Mouse (Mus musculus) cerebellum, adult 18-20 months (tissue): ENCODE measurements at regions not wholly inside any gene's neighbourhood (a gene's known extent, or its start where the extent isn't known, plus 50 kb on each side); places are given as distances from the start of the nearest gene placed in this dataset.
"Not testable (repeated sequence)": the region's sequence is repeated elsewhere in the genome, so short reads cannot be mapped to it uniquely, and the experiment has no call there.

Experiments used
- DNase-seq, 2 experiments: peaks; one replicate each; pipeline ENCODE4 v3.0.0; 2021

DNA sequence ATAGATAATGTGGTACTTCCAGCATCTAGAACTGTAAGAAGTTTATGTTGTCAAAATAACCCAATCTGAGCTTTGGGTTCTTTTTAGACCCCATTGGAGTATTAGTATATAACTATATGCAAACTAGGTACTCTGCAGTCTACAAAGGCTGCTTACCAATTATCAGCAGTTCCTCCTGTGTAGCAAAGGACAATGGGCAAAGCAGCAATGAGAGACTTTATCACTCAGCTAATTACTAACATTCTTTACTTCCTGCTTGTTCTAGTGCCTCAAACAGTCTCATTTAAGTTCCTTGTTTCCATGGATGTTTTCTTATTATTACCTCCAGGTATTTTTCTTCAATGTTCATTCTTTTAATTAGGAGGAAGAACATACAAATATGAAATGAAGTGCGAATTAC, 312.5 kb upstream of the Klf6 start:
- no peak for DNase-seq

DNA sequence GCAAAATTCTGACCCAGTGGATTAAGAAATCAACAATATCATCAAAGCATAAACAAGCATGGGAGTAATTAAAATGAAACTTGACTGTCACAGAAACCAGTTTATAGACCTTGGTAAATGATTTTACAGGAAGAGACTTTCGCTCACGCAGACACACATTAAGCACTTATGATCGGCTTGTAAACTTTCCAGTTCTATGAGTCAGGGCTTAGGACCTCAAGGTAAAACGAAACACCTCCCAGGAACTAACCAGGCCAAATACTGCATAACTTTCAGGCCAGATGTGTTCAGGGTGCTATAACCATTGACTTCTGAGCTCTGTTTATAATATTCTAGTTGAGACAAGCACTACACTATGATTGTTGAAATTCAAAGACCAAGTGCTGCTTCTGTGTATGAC, 312.1 kb upstream of the Klf6 start:
- no peak for DNase-seq

DNA sequence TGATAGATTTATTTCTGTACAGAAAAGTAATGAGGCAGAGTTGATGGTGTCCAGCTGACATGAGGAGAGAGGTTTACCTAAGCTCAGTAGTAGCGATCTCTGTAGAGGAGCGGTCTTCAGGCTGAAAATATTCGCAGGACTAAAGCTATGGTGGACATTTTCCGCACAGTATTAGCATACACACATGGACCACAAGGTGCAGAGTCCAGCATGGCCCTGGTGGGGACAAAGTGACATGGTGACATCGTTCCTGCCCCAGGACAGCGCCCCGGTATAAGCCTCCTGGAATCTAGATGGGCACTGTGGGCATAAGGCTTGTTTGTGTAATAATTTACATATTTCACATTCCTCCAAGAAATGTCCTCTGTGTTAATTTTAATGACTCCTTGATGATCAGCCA, 311.5 kb upstream of the Klf6 start:
- DNase-seq, result no peak

DNA sequence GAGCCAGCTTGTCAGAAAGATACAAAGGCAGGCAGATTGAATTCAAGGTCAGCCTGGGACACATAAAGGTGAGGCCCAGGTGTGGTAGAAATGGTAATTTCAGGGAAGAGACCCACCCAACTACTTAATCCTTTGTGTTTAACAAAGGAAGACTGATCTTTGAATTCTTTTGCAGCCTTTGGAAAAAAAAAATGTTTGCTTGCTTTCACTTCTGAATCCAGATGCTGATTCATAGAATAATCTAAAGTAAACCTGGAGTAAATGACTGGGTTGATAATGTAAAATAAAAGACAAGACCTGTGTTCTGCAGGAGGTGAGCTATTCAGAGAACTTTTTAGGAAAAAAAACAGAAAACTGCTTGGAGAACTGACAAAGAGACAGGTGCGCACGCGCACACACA, 310.9 kb upstream of the Klf6 start:
- DNase-seq, result no peak

DNA sequence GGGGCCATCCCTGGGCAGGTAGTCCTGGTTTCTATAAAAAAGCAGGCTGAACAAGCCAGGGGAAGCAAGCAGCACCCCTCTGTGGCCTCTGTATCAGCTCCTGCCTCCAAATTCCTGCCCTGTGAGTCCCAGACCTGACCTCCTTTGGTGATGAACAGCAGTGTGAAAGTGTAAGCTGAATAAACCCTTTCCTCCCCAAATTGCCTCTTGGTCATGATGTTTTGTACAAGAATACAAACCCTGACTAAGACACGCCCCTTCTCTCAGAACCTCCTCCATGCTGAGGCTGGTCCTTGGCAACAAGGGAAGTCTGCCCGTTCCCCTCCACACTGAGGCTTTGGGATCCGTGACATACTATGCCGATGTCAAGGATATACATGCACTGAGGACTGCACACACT, 310.2 kb upstream of the Klf6 start:
- DNase-seq, result no peak

DNA sequence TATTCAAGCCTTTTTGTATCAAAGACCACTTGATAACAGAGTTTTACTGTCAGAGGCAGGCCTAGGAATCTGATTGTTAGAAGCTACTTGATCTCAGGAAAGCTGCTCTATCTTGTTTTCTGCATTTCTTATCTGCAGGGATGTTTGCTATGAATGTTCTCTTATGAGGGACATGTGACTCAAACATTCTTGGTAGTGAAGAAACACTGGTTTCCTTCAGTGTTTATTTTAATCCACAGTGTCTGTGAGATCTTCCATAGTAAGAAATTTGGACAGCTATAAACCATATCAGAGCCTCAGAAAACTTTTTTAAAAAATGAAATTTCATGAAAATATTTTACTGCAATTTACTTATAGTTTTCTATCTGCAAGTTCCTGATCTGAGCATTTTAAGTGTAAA, 307.8 kb upstream of the Klf6 start:
- no peak for DNase-seq

DNA sequence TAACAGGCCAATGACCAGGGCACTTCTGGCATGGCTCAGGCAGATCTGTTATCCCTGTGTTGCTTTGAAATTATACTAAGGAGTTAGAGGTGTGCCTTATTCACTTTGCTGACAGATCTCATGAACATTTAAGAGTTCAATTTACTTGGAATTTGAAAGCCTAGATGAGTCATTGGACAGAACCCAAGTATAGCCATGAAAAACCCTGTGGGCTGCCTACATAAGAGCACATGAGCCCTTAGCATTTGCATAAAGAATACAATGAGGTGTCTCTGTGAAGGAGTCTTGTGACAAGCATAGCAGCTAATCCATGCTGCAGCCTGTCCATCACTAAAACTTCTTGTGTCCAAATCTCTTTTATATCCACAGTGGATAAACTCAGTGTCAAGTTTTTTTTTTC, 303.2 kb upstream of the Klf6 start:
- no peak for DNase-seq

DNA sequence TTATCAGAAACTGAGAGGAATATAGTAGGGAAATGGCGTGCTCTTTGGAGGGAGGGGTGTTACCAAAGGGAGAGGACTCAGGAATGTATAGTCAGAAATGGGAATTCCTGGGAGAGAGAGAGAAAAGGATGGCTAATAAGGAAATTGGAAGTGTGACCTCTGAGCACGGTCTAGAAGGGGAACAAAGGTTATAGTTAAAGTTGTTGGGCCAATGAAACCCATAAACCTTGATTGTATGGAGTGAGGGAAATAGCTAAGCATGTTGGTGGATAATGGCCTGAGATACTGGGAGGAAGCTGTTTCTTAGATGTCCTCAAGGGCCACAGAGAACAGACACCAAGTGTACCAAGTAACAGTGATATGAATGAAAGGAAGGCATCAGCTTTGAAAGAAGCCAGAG, 294.8 kb upstream of the Klf6 start:
- no peak for DNase-seq

DNA sequence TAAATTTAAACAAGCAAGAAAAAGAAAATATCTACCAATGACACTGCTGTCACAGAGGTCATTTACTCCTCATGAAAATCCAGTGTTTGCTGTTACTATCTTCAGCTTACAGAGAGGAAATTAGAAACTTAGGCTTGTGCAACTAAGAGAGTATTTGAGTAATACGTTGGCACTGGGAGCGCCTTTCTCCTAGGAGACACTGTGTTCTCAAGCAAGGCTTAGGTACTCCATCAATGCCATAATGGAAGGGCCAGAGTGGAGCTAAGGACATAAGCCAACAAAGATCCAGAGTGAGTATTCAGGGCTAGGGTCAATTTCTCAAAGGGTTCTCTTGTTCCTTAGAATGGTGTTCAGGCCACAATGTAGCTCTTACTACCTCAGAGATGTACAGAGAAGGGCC, 294.4 kb upstream of the Klf6 start:
- DNase-seq, result no peak

DNA sequence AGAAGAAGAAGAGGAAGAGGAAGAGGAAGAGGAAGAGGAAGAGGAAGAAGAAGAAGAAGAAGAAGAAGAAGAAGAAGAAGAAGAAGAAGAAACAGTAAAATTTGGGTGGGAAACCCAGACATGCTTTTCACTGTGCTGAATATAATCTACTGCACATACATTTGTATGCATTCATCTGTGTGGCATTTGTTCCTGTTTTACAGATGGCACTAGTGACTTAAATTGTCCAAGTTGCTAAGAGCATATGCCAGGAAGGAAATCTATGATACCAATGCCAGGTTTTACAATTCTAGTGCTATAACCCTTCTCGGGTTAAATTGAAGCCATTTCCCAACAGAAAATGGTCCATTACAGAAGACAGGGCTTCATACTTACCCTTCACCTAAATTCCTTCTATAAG, 291.7 kb upstream of the Klf6 start:
- DNase-seq, result no peak

DNA sequence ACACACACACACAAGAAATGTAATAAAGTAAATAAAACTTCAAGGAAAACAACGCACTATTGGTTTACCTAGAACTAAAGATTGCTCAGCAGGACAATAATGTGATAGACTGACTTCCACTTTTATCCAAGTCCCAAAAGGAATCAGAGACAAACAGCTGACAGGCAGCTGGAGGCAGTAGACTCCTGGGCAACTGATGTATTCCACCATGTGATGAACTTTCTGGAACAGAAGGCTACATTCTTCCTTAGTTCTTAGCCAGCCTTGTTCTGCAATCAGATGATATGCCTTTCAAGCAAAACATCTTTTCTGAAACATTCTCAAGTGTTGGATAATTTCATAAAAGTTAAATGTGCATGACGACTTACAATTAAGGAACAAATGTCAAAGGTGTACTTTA, 290.9 kb upstream of the Klf6 start:
- DNase-seq, result no peak

DNA sequence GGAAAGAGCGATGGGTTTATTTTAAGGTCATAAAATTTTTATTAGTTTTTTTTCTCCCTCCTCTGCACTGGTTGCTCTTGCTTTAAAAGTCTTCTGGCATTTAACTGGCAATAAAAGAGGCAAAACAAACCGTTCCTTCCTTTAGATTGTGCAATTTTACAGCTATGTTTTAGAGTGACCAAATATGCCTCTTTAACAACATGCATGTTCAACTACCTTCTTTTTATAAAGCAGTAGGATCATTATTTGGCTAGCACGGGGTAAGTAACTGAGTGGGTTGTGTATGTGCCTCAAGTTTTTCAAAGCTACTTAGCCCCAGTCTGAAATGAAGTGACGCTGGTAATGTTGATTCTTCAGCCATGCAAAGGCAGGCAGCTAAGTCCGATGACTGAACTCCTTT, 284.7 kb upstream of the Klf6 start:
- DNase-seq, result no peak

DNA sequence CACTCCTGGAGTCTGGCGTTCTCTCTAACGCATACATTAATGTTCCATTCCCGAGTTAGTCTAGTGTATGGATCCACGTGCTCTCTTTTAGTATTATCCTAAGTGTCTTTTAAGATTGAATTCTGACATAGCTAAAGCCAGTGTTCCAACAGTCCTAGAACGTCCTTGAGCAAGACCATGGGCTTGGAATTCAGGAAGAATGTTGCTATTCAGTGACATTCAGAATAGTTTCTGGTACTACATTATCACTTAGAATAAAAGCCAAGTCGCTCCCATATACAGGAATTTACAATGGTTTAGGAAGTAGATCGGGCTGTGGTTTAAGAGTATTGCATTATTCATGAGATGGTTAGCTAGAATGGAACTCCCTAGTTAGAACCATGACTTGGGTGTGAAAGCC, 277.6 kb upstream of the Klf6 start:
- not testable (repeated sequence) for DNase-seq

DNA sequence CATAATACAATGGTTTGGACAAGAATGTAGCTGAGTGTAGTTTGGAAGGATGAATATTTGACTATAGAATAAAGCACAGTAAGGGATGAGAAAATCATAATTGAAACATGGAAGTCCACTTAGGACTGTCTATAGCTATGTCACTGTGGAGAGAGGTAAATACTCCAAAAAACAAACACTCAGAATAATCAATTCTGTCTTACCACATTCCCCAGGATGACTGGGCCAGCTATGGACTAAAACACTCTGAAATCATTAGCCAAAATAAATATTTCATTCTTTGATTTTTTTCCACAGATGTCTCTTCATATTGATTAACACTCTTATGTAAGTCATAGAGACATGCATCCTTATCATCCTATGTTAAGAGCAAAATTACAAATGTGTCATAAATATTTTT, 274.1 kb upstream of the Klf6 start:
- no peak for DNase-seq

DNA sequence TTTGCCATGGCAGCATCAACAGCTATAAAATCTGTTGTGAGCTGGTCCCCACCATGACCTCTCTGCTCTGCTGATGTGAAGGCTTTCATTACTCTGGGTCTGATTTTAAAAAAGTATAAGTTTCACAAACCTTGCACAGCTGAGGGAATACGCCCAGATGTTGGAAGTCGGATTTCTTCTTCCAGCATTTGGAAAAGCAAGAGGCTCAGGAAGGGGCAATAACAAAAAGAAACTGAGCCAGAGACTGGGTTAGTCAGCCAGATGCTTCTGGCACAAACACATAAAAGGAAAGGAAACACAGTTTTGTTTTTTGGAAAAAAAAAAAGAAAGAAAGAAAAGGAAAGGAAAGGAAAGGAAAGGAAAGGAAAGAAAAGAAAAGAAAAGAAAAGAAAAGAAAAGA, 270.0 kb upstream of the Klf6 start:
- no peak for DNase-seq

DNA sequence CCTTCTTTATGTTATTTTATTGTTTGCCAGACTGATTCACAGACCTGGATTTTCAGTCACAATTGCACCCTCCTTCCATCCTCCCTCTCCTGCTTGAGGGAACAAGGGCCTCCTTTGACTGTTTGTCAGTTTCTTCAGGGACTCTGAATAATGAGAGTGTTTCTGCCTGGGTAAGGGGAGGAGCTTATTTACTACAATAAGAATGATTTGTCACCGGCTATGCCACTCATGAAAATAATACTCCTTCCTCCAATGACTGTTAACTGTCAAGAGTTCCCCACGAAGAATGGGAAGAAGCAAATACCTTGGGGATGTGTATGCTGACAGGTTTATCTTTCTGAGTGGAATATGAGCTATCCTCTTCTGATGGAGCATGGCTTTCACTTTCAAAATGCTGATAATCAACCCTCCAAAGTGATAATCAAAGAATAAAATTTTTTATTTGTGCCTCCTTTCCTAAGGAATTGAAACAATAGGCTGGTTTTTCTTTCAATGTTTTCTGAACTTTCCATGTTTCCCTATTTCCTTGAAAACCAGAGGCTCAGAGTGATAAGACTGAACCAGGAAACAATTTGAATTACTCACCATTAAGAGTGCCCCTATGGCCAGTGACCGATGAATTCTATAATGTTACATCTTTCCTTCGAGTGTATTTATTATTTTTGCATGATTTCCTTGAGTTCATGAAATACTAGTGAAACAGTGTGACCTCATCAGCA, 269.3 kb upstream of the Klf6 start:
- DNase-seq, result no peak

DNA sequence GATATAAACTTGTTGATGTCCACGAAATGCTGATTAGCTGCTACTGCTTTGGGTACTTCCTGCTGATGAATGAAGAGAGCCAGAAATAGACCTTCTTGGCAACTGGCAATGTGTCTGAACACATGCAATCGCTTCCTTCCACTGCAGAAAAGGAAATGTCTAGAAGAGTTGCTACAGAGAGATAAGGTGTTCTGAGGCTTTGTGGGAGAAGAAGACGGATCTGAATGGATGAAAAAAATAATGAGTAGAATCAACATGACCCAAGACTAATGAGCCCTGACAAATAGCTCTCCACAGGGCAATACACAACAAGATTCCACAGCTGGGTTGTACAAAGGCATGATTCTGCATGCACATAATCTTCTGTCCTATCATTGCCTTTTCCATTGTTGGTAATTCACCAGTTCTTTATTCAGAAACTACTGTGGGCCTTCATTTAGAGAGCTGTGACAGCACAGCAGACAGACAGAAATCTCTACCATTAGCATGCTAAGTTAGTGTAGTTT, 268.7 kb upstream of the Klf6 start:
- DNase-seq, result no peak

DNA sequence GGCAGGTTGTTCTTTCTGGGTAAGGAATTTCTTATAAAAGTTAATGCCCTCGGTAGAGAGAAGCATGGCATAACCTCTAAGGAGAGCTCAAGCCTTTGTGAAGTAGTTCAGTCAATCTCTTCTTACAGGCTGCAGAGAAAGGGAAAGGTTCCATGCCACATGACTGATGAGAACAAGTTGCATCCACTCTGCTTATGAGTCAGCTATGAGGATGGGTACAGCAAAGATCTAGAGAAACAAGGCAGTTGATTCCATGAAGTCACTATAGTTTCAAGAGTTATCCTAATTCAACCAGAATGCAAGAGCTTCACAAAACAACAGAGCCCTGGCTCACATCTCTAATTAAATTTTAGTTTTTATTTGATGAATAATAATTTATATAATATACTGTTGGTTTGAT, 259.6 kb upstream of the Klf6 start:
- no peak for DNase-seq

DNA sequence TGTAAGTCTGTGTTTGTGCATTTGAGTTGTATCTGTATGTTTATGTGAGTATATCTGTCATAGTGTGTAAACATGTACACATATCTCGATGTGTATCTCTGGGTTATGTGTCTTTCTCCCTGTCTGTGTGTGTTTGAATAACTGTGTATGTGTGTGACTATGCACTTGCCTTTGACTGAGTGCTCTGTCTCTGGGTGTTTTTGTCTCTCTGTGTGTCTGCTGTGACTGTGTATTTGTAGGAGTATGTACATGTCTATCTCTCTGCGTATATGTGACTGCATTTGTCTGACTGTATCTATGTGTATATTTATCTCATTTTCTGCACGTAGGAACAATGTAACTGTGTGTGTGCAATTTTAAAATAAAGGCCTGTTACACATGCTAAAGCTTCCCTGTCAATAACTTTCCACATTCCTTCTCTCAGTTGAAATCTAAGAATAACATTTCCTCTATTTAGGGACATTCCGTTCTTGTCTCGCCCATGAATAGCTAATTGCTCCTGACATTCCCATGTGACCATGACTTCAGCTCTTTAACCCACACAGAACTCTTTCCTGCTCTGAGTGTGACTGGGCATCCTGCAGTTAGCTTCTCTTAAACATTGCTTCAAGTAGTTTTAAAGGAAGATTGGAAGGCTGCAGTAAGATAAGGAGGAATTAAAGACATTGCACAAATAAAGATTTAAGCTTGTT, 257.2 kb upstream of the Klf6 start:
- no peak for DNase-seq

DNA sequence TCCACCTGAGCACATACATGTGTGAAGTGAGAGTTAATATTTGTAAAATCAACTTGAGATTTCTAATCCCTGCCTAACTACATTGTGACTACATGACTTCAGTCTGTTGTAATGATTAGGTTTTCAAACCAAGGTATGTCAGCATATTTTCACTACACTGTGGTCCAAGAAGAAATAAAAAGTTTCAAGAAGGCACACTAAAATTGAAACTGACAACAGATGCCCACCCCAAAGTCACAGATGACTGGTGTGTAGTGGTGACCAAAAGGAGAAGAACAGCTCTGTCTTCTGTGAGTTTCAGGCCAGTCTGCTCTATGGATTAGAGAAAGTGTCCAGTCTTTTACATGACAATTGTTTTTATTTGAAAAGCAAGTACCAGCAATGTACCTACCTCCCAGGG, 255.9 kb upstream of the Klf6 start:
- DNase-seq, result no peak

DNA sequence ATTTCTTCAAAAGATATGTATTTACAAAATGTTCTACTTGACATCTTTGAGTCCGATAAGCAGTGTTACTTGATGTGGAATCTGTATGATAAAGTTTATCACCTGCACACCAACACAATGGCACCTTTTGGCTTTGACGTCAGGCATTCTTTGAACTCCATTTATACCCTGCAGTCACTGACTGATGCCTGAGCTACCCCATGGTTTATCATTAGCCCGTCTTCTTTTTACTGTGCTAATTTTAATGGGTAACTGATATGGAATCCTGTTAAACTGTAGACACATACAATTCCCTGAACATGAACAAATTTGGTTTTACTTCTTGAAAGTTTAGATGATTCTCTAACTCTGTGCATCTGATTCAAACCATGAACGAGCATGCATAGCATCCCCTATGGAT, 253.8 kb upstream of the Klf6 start:
- no peak for DNase-seq

DNA sequence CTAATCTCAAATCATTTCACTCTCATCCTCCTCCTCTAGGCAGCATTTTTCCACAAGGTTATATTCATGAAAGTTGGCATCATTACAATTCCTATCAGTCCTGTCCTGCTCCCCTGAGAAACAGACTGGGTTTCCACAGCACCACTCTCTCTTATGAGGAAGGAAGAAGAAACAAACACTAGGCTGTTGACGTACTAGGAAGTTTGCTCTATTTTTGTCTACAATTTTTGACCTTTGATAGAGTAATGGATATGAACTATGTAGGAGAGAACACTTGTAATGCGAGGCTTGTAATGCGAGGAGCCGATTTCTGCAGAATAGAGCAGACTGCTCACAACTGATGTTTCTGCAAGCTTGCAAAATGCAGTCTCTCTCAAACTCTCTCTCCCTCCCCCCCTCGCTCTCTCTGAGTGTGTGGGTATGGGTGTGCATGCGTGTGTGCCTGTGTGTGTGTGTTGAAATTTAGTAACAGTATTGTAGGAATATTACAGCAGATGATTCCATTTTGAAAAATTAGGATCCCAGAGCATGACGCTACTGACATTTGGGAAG, 247.0 kb upstream of the Klf6 start:
- no peak for DNase-seq

DNA sequence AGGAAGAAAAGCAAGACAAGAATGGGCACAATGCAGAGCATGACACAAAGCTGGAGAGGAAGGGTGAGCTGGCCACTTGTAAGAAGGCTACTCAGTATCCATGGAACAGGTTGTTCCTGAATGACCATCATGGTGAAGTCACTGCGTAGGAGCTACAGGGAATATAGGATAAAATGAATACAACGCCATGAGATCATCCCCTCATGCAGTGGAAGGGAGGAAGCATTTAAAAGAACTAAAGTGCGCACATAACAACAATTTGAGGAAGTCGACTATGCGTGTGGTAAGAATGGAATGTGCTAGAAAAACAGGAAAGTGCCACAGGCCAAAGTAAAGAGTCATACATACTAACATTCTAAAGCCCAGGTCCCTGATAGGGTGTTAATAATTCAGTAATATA, 246.4 kb upstream of the Klf6 start:
- DNase-seq, result no peak

DNA sequence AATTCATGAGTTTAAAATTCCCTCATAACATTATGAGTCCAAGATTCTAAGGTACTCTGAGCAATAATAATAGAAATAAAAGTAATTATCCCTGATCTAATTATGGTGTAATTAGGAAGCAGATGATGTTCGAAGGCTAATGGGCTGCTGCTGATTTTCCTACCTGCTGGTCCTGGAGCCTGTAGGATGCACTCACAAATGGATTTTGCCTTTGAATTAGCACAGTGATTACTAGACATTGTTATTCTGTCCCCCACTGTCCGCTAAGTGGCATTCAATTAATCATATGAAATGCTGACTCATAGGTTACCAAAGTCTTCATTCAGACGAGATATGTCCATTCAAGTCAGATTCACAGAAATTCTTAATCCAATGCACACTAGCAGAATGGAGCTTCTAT, 246.0 kb upstream of the Klf6 start:
- DNase-seq, result no peak

DNA sequence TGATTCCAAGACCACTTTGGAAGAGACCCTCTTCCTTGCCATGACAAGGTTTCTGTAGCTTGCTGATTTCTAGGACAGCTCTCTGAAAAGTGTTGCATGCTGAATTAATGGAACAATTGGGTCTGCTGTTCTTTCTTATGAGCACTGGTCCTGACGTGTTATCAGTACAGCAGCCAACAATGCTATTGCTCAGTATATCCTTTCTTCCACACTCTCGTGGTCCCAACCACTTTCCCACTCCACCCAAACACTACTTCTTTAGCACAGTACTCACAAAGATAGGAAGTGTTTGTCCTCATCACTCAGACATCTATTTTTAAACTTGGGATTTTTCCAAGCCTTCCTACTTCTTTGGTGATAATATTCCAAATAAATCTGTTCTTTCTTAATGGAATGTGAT, 233.2 kb upstream of the Klf6 start:
- DNase-seq, result no peak
